Mouse (Mus musculus): ENCODE measurements around the gene Zfp853. TPM values are rescaled to one million over a fixed set of nuclear protein-coding genes. Genes with fewer than 3 reads are reported as not detected.

Zfp853 gene
- polyA plus RNA-seq, 1 experiment, result not detected

DNA sequence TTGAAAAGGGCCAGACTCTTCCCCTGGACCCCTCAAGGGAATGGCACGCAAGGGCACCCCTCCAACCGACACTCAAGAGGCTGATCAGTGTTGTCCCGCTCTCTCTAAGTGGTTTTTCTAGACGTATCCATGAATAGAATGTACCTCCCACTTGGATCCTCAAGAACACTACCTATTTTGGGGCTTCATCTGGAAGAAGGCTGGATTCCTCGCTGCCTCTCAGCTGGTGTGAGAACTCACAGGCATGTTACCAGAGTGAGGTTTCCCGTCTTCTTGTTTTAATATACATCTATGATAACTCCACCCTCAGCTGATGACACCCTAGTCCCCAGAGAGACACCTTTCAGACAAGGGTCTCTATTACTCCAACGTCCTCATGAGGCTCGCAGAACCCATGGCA, 31.8 kb downstream of the Zfp853 start:
- H3ac ChIP-seq (ENCODE audit: control insufficient read depth, insufficient read length, low read depth), result no peak overlapping the region
- no peaks in the 10 kb centered on the region for H3K79me2 ChIP-seq (ENCODE audit: control insufficient read depth, insufficient read depth)
- H3K4me3 ChIP-seq (ENCODE audit: insufficient read depth, poor library complexity, severe bottlenecking), result no peak overlapping the region
- no peak for TF ChIP-seq FOSL1 (IDR thresholded peaks at IDR 0.05; ENCODE audit: insufficient read depth, low read length, poor library complexity, severe bottlenecking)
- no peak for TF ChIP-seq MAX (IDR thresholded peaks at IDR 0.05)
- TF ChIP-seq MYOG (IDR thresholded peaks at IDR 0.05; ENCODE audit: control insufficient read depth, extremely low read depth, insufficient read length), result no peak
- TF ChIP-seq CTCF (IDR thresholded peaks at IDR 0.05; ENCODE audit: control insufficient read depth, insufficient read depth, insufficient read length), result no peak
- TF ChIP-seq CEBPB (IDR thresholded peaks at IDR 0.05; ENCODE audit: low read depth), result no peak
- no peak for TF ChIP-seq MYOD1 (IDR thresholded peaks at IDR 0.05; ENCODE audit: control insufficient read depth, insufficient read length, low read depth)
- no peak for TF ChIP-seq USF1 (IDR thresholded peaks at IDR 0.05; ENCODE audit: low read depth)
- no peaks in the 10 kb centered on the region for H3K27me3 ChIP-seq (ENCODE audit: control insufficient read depth, insufficient read depth, insufficient read length)
- H3K36me3 ChIP-seq (ENCODE audit: control insufficient read depth, insufficient read depth), result peaks cover 5% of the 10 kb centered on the region
- no peaks in the 10 kb centered on the region for H3K79me3 ChIP-seq (ENCODE audit: low read depth)

DNA sequence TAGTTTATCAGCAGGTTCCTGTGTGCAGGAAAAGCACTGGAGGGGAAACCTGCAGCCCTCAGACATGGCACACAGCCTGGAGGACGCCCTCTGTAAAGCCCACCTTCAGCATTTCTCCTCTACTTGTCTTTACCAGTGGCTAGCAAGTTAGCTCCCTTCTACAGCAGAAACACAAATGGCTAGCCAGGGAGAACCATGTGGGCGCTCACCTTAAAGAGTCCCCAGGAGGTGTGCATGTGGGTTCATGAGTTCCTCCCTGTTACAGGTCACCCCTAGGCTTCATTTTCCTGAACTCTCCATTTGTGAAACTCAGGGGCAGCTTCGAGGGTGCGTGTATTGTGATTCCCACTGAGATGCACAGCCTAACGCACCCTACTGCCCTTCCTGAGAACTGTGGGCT, 37.6 kb downstream of the Zfp853 start:
- Histone ChIP-seq H3K27me3 (ENCODE audit: control insufficient read depth, insufficient read depth, insufficient read length) (no peaks in the 10 kb centered on the region), H3K4me3 (ENCODE audit: insufficient read depth, poor library complexity, severe bottlenecking) (no peak overlapping the region), H3ac (ENCODE audit: control insufficient read depth, insufficient read length, low read depth) (no peak overlapping the region), H3K79me2 (ENCODE audit: control insufficient read depth, insufficient read depth) (no peaks in the 10 kb centered on the region), H3K79me3 (ENCODE audit: low read depth) (no peaks in the 10 kb centered on the region), H3K36me3 (ENCODE audit: control insufficient read depth, insufficient read depth) (peaks cover 9% of the 10 kb centered on the region)
- no peak for TF ChIP-seq MAX (IDR thresholded peaks at IDR 0.05)

GRCm38 (mm10) chr5:143255131-143255519, 38.3 kb downstream of the Zfp853 start:
- Histone ChIP-seq H3ac (ENCODE audit: control insufficient read depth, insufficient read length, low read depth) (no peak overlapping the region), H3K27me3 (ENCODE audit: control insufficient read depth, insufficient read depth, insufficient read length) (no peaks in the 10 kb centered on the region), H3K36me3 (ENCODE audit: control insufficient read depth, insufficient read depth) (peaks cover 9% of the 10 kb centered on the region), H3K79me2 (ENCODE audit: control insufficient read depth, insufficient read depth) (no peaks in the 10 kb centered on the region), H3K79me3 (ENCODE audit: low read depth) (no peaks in the 10 kb centered on the region), H3K4me3 (ENCODE audit: insufficient read depth, poor library complexity, severe bottlenecking) (no peak overlapping the region)
- TF ChIP-seq FOSL1 (IDR thresholded peaks at IDR 0.05; ENCODE audit: insufficient read depth, low read length, poor library complexity, severe bottlenecking), result no peak
- TF ChIP-seq CTCF (IDR thresholded peaks at IDR 0.05; ENCODE audit: control insufficient read depth, insufficient read depth, insufficient read length), result no peak
- no peak for TF ChIP-seq MYOG (IDR thresholded peaks at IDR 0.05; ENCODE audit: control insufficient read depth, extremely low read depth, insufficient read length)
- TF ChIP-seq USF1 (IDR thresholded peaks at IDR 0.05; ENCODE audit: low read depth), result no peak
- no peak for TF ChIP-seq MAX (IDR thresholded peaks at IDR 0.05)
- TF ChIP-seq CEBPB (IDR thresholded peaks at IDR 0.05; ENCODE audit: low read depth), result no peak
- TF ChIP-seq MYOD1 (IDR thresholded peaks at IDR 0.05; ENCODE audit: control insufficient read depth, insufficient read length, low read depth), result no peak

GRCm38 (mm10) chr5:143254487-143255130, 38.8 kb downstream of the Zfp853 start:
- Histone ChIP-seq H3K4me3 (ENCODE audit: insufficient read depth, poor library complexity, severe bottlenecking) (no peak overlapping the region), H3ac (ENCODE audit: control insufficient read depth, insufficient read length, low read depth) (no peak overlapping the region), H3K79me2 (ENCODE audit: control insufficient read depth, insufficient read depth) (no peaks in the 10 kb centered on the region), H3K27me3 (ENCODE audit: control insufficient read depth, insufficient read depth, insufficient read length) (no peaks in the 10 kb centered on the region), H3K79me3 (ENCODE audit: low read depth) (no peaks in the 10 kb centered on the region), H3K36me3 (ENCODE audit: control insufficient read depth, insufficient read depth) (peaks cover 9% of the 10 kb centered on the region)
- TF ChIP-seq MYOG (IDR thresholded peaks at IDR 0.05; ENCODE audit: control insufficient read depth, extremely low read depth, insufficient read length) (no peak), CEBPB (IDR thresholded peaks at IDR 0.05; ENCODE audit: low read depth) (no peak), CTCF (IDR thresholded peaks at IDR 0.05; ENCODE audit: control insufficient read depth, insufficient read depth, insufficient read length) (no peak)

- Histone ChIP-seq H3ac (ENCODE audit: control insufficient read depth, insufficient read length, low read depth) (no peak overlapping the region), H3K79me2 (ENCODE audit: control insufficient read depth, insufficient read depth) (no peaks in the 10 kb centered on the region), H3K36me3 (ENCODE audit: control insufficient read depth, insufficient read depth) (peaks cover 9% of the 10 kb centered on the region), H3K79me3 (ENCODE audit: low read depth) (no peaks in the 10 kb centered on the region), H3K4me3 (ENCODE audit: insufficient read depth, poor library complexity, severe bottlenecking) (no peak overlapping the region), H3K27me3 (ENCODE audit: control insufficient read depth, insufficient read depth, insufficient read length) (no peaks in the 10 kb centered on the region)
- TF ChIP-seq MYOG (IDR thresholded peaks at IDR 0.05; ENCODE audit: control insufficient read depth, extremely low read depth, insufficient read length) (no peak), USF1 (IDR thresholded peaks at IDR 0.05; ENCODE audit: low read depth) (no peak), MYOD1 (IDR thresholded peaks at IDR 0.05; ENCODE audit: control insufficient read depth, insufficient read length, low read depth) (no peak), MAX (IDR thresholded peaks at IDR 0.05) (no peak), CEBPB (IDR thresholded peaks at IDR 0.05; ENCODE audit: low read depth) (no peak), FOSL1 (IDR thresholded peaks at IDR 0.05; ENCODE audit: insufficient read depth, low read length, poor library complexity, severe bottlenecking) (no peak)
Observed at GRCm38 (mm10) chr5:143253881-143254486, 39.4 kb downstream of the Zfp853 start.

DNA sequence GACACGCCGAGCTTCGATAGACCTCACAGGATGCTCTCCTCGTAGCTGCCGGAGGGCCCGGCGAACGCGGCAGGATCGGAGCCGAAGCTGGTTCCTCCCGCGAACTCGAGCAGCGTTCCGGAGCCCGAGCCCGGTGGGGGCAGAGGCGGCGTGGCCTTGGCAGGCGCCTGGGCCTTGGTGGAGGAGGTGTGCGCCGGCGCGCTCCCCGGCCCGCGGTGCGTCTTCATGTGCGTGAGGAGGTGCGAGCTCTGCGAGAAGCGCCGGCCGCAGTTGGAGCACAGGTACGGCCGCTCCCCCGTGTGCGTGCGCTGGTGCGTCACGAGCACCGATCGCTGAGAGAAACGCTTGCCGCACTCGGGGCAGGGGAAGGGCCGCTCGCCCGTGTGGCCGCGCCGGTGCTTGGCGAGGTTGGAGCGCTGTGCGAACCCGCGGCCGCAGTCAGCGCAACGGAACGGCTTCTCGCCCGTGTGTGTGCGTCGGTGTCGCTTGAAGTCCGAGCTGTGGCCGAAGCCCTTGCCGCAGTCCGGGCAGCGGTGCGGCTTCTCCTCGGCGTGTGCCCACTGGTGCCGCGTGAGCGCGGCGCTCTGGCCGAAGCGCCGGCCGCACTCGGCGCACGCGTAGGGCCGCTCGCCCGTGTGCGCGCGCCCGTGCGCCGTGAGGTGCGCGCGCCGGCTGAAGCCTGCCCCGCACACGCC, 40.1 kb downstream of the Zfp853 start:
- no peak overlapping the region for H3ac ChIP-seq (ENCODE audit: control insufficient read depth, insufficient read length, low read depth)
- H3K4me3 ChIP-seq (ENCODE audit: insufficient read depth, poor library complexity, severe bottlenecking), result no peak overlapping the region
- no peaks in the 10 kb centered on the region for H3K79me2 ChIP-seq (ENCODE audit: control insufficient read depth, insufficient read depth)
- no peak for TF ChIP-seq CTCF (IDR thresholded peaks at IDR 0.05; ENCODE audit: control insufficient read depth, insufficient read depth, insufficient read length)
- no peak for TF ChIP-seq FOSL1 (IDR thresholded peaks at IDR 0.05; ENCODE audit: insufficient read depth, low read length, poor library complexity, severe bottlenecking)
- no peak for TF ChIP-seq CEBPB (IDR thresholded peaks at IDR 0.05; ENCODE audit: low read depth)
- TF ChIP-seq MYOG (IDR thresholded peaks at IDR 0.05; ENCODE audit: control insufficient read depth, extremely low read depth, insufficient read length), result no peak
- TF ChIP-seq MYOD1 (IDR thresholded peaks at IDR 0.05; ENCODE audit: control insufficient read depth, insufficient read length, low read depth), result no peak
- no peaks in the 10 kb centered on the region for H3K27me3 ChIP-seq (ENCODE audit: control insufficient read depth, insufficient read depth, insufficient read length)
- no peaks in the 10 kb centered on the region for H3K79me3 ChIP-seq (ENCODE audit: low read depth)
- H3K36me3 ChIP-seq (ENCODE audit: control insufficient read depth, insufficient read depth), result peaks cover 10% of the 10 kb centered on the region
